ENCODE assay signal across 10 mouse cellular contexts in genomic region chr10:61826753-61827435, GRCm38 (mm10). TPM values are rescaled to one million over a fixed set of nuclear protein-coding genes. Genes with fewer than 3 reads are reported as not detected.
DNase-seq lines count a peak whose midpoint lies in the region; ATAC-seq lines count a peak whose summit lies in the region.
"Had no signal": no experiment of that assay in that cellular context is flagged by ENCODE, and none has a peak within 500 bp of the region (broad histone marks: within the 10 kb centered on the region; RNA-seq: fewer than 3 reads in every experiment).

No protein-coding gene starts in this region.

- H3K9ac ChIP-seq in hindbrain, embryonic 15.5 days = no peak overlapping the region
- H3K9ac ChIP-seq in hindbrain, embryonic 14.5 days = no peak overlapping the region

- DNase-seq in hindbrain, embryonic 14.5 days (ENCODE audit: low spot score) = no peak
- peak; percentile 75 for DNase-seq in embryo, embryonic 10.5 days (ENCODE audit: low spot score)
- peak; percentile 84 for DNase-seq in kidney, adult 9 months
- peak; percentile 72 for DNase-seq in mesoderm, embryonic 11.5 days (ENCODE audit: low read depth, low spot score)
- no peak for DNase-seq in gastrocnemius, postnatal 36 days
- DNase-seq in thymus, postnatal 14 days = no peak
- no peak for DNase-seq in left cerebral cortex, postnatal 4 days
- DNase-seq: cerebellum, adult 11 months had no signal

- no peak for ATAC-seq in hindbrain, embryonic 15.5 days (ENCODE audit: low FRiP score, low read depth)
- ATAC-seq in hindbrain, embryonic 14.5 days (ENCODE audit: low FRiP score) = no peak

- 0 out of 2 replicates have a peak overlapping the region, but pooled peaks have one; percentile 2 for H3K27ac ChIP-seq in hindbrain, embryonic 15.5 days (replicated peaks)
- no peak overlapping the region for H3K27ac ChIP-seq in hindbrain, embryonic 14.5 days

- no peaks in the 10 kb centered on the region for H3K27me3 ChIP-seq in hindbrain, embryonic 15.5 days
- H3K27me3 ChIP-seq in hindbrain, embryonic 14.5 days (ENCODE audit: control insufficient read depth, insufficient read depth, low read length) = no peaks in the 10 kb centered on the region

- no peaks in the 10 kb centered on the region for H3K9me3 ChIP-seq in hindbrain, embryonic 15.5 days
- no peaks in the 10 kb centered on the region for H3K9me3 ChIP-seq in hindbrain, embryonic 14.5 days (ENCODE audit: control insufficient read depth, low read length)

- H3K4me3 ChIP-seq in hindbrain, embryonic 15.5 days = no peak overlapping the region
- H3K4me3 ChIP-seq in hindbrain, embryonic 14.5 days (replicated peaks; ENCODE audit: low read length) = no peak overlapping the region
- H3K4me3 ChIP-seq: myocyte had no signal

- no peak overlapping the region for H3K4me2 ChIP-seq in hindbrain, embryonic 15.5 days
- no peak overlapping the region for H3K4me2 ChIP-seq in hindbrain, embryonic 14.5 days (replicated peaks)

- WGBS in hindbrain, embryonic 15.5 days = 35% methylated on average over 16 of the region's 16 CpGs
- 29% methylated on average over 16 of the region's 16 CpGs for WGBS in hindbrain, embryonic 14.5 days

- intact Hi-C loops in gastrocnemius, postnatal 36 days (cut with DNase I) = no loop called here
- intact Hi-C loops in left cerebral cortex, postnatal 4 days (cut with DNase I) = no loop called here

- no peaks in the 10 kb centered on the region for H3K36me3 ChIP-seq in hindbrain, embryonic 15.5 days
- no peaks in the 10 kb centered on the region for H3K36me3 ChIP-seq in hindbrain, embryonic 14.5 days (replicated peaks; ENCODE audit: control insufficient read depth, insufficient read depth)

- 0 out of 2 replicates have a peak, but pooled peaks cover 7% of the 10 kb centered on the region for H3K4me1 ChIP-seq in hindbrain, embryonic 15.5 days (replicated peaks)
- H3K4me1 ChIP-seq in hindbrain, embryonic 14.5 days (replicated peaks; ENCODE audit: control insufficient read depth, insufficient read depth, low read length) = no peaks in the 10 kb centered on the region

RNA-seq across cellular contexts. Expression of gene H2afy2, which starts 42.9 kb away (rescaled TPM):
- polyA plus RNA-seq in hindbrain, embryonic 15.5 days (2015; fragmentation: Nextera tagmentation; extraction: Ambion mirVana) = 258 and 283 TPM in 2 replicates
- polyA plus RNA-seq in hindbrain, embryonic 14.5 days (2014; fragmentation: Nextera tagmentation; extraction: Ambion mirVana) = 202 and 203 TPM in 2 replicates
- 1 to 10 TPM in 1 of 2 experiments, under 1 TPM in 1; 0.52 to 1.0 TPM for total RNA-seq in gastrocnemius, postnatal 36 days (2021)
- total RNA-seq in left cerebral cortex, postnatal 4 days (2021) = 100 to 1,000 TPM; 124 to 126 TPM

Comparison
In these comparisons a context has a peak if more than half of its experiments do, and no peak if none do; other contexts are left out.
1. DNase-seq: peak in embryo, embryonic 10.5 days (single experiment), kidney, adult 9 months (single experiment) and mesoderm, embryonic 11.5 days (single experiment); none in hindbrain, embryonic 14.5 days (single experiment), gastrocnemius, postnatal 36 days (0 of 2), thymus, postnatal 14 days (single experiment) and left cerebral cortex, postnatal 4 days (single experiment).
2. RNA of gene H2afy2, which starts 42.9 kb away (total RNA-seq): 124 to 126 TPM in left cerebral cortex, postnatal 4 days; 0.52 to 1.0 TPM in gastrocnemius, postnatal 36 days; every median in the first group is over 10 times any median in the second.